In genomic region chr19:5925311-5925855, GRCm38 (mm10) we compare ENCODE assay signal across 8 mouse cellular contexts. TPM values are rescaled to one million over a fixed set of nuclear protein-coding genes. Genes with fewer than 3 reads are reported as not detected.
DNase-seq lines count a peak whose midpoint lies in the region; ATAC-seq and TF ChIP-seq lines count a peak whose summit lies in the region.

No protein-coding gene starts in this region.

- no peak overlapping the region for H3K9ac ChIP-seq in embryonic facial prominence, embryonic 11.5 days (replicated peaks; ENCODE audit: low read length)
- H3K9ac ChIP-seq in hindbrain, postnatal 0 days (replicated peaks; ENCODE audit: low read length): peak overlapping the region; percentile 52
- peak overlapping the region; percentile 73 for H3K9ac ChIP-seq in midbrain, postnatal 0 days (replicated peaks; ENCODE audit: low read length, poor library complexity, severe bottlenecking)

- ATAC-seq in embryonic facial prominence, embryonic 11.5 days (replicated peaks; ENCODE audit: insufficient number of reproducible peaks, low FRiP score, low TSS enrichment, low read depth): no peak
- ATAC-seq in hindbrain, postnatal 0 days: no peak
- no peak for ATAC-seq in midbrain, postnatal 0 days (ENCODE audit: low FRiP score)

- H3K4me3 ChIP-seq in left cerebral cortex, adult 2 months: peak overlapping the region; percentile 84
- no peak overlapping the region for H3K4me3 ChIP-seq in embryonic facial prominence, embryonic 11.5 days (ENCODE audit: low read depth, low read length)
- peak overlapping the region; percentile 66 for H3K4me3 ChIP-seq in hindbrain, postnatal 0 days (ENCODE audit: low read length)
- peak overlapping the region; percentile 69 for H3K4me3 ChIP-seq in midbrain, postnatal 0 days (ENCODE audit: low read depth, low read length)

- DNase-seq in left cerebral cortex, adult 2 months (ENCODE audit: extremely low spot score in 1 of 2, low spot score in 2 of 2): no peak
- no peak for DNase-seq in left cerebral cortex, adult 18-20 months (ENCODE audit: low spot score in 2 of 2)
- no peak for DNase-seq in embryonic facial prominence, embryonic 11.5 days (ENCODE audit: low spot score)
- no peak for DNase-seq in hindbrain, postnatal 0 days (ENCODE audit: low spot score)
- DNase-seq in midbrain, postnatal 0 days (ENCODE audit: low spot score): no peak
- no peak for DNase-seq in gastrocnemius, postnatal 25 days
- no peak for DNase-seq in thymus, postnatal 10 days (ENCODE audit: low spot score in 2 of 2)
- DNase-seq in spleen, postnatal 10 days (ENCODE audit: low spot score in 2 of 2): no peak

- H3K27me3 ChIP-seq in embryonic facial prominence, embryonic 11.5 days (ENCODE audit: control insufficient read depth, insufficient read depth, low read length): peaks cover 4% of the 10 kb centered on the region; the same call in 1 of the 2 replicates
- no peaks in the 10 kb centered on the region for H3K27me3 ChIP-seq in hindbrain, postnatal 0 days (ENCODE audit: insufficient read depth, low read length)
- no peaks in the 10 kb centered on the region for H3K27me3 ChIP-seq in midbrain, postnatal 0 days (ENCODE audit: insufficient read depth, low read length)

- H3K27ac ChIP-seq in left cerebral cortex, adult 2 months: peak overlapping the region; percentile 57; the same call in 1 of the 2 replicates
- H3K27ac ChIP-seq in embryonic facial prominence, embryonic 11.5 days (replicated peaks; ENCODE audit: low read depth, low read length): no peak overlapping the region
- H3K27ac ChIP-seq in hindbrain, postnatal 0 days: peak overlapping the region; percentile 82
- peak overlapping the region; percentile 26; the same call in 1 of the 2 replicates for H3K27ac ChIP-seq in midbrain, postnatal 0 days (ENCODE audit: low read depth, low read length)

- peak overlapping the region; percentile 98; the same call in 1 of the 2 replicates for H3K4me2 ChIP-seq in embryonic facial prominence, embryonic 11.5 days (ENCODE audit: low read depth, low read length)
- peak overlapping the region; percentile 92 for H3K4me2 ChIP-seq in hindbrain, postnatal 0 days (ENCODE audit: low read depth, low read length)
- H3K4me2 ChIP-seq in midbrain, postnatal 0 days (ENCODE audit: low read depth, low read length, poor library complexity, severe bottlenecking): peak overlapping the region; percentile 71

- H3K4me1 ChIP-seq in embryonic facial prominence, embryonic 11.5 days (ENCODE audit: control insufficient read depth, insufficient read depth, low read length): no peaks in the 10 kb centered on the region; the same call in 1 of the 2 replicates
- H3K4me1 ChIP-seq in hindbrain, postnatal 0 days (ENCODE audit: insufficient read depth, low read length): no peaks in the 10 kb centered on the region
- no peaks in the 10 kb centered on the region; the same call in 1 of the 2 replicates for H3K4me1 ChIP-seq in midbrain, postnatal 0 days (ENCODE audit: insufficient read depth, low read length)

- no peaks in the 10 kb centered on the region for H3K36me3 ChIP-seq in embryonic facial prominence, embryonic 11.5 days (replicated peaks; ENCODE audit: control insufficient read depth, insufficient read depth, low read depth, low read length)
- no peaks in the 10 kb centered on the region for H3K36me3 ChIP-seq in hindbrain, postnatal 0 days (ENCODE audit: insufficient read depth, low read length)
- no peaks in the 10 kb centered on the region for H3K36me3 ChIP-seq in midbrain, postnatal 0 days (ENCODE audit: insufficient read depth, low read length)

- WGBS in embryonic facial prominence, embryonic 11.5 days: 38% methylated on average over 11 of the region's 11 CpGs
- WGBS in hindbrain, postnatal 0 days: 25% methylated on average over 11 of the region's 11 CpGs
- 26% methylated on average over 11 of the region's 11 CpGs for WGBS in midbrain, postnatal 0 days

- H3K9me3 ChIP-seq in embryonic facial prominence, embryonic 11.5 days (replicated peaks; ENCODE audit: control insufficient read depth, low read length): no peaks in the 10 kb centered on the region
- no peaks in the 10 kb centered on the region for H3K9me3 ChIP-seq in hindbrain, postnatal 0 days (ENCODE audit: low read length)
- H3K9me3 ChIP-seq in midbrain, postnatal 0 days (ENCODE audit: low read length): no peaks in the 10 kb centered on the region

- intact Hi-C loops in left cerebral cortex, adult 2 months (cut with DNase I): loop anchor here (2.0 kb wide), 1 partner anchor 89 kb away; the partner anchor contains the start of gene Capn1

- TF ChIP-seq CTCF in left cerebral cortex, adult 2 months (IDR thresholded peaks at IDR 0.05): no peak
- no peak for TF ChIP-seq CTCF in hindbrain, postnatal 0 days (IDR thresholded peaks at IDR 0.05; ENCODE audit: low read depth)
- TF ChIP-seq CTCF in midbrain, postnatal 0 days (IDR thresholded peaks at IDR 0.05): no peak

RNA-seq across cellular contexts. Expression of gene Cdc42ep2, which starts 0.8 kb away (rescaled TPM):
- 1 to 10 TPM; 4.7 to 4.9 TPM for total RNA-seq in left cerebral cortex, adult 2 months (2021)
- 1 to 10 TPM; 4.7 to 5.4 TPM for total RNA-seq in left cerebral cortex, adult 18-20 months (2021)
- polyA plus RNA-seq in embryonic facial prominence, embryonic 11.5 days (2014; fragmentation: Nextera tagmentation; extraction: Ambion mirVana): 2.4 and 2.7 TPM in 2 replicates
- total RNA-seq in hindbrain, postnatal 0 days (2014; rRNA removed): 22.0 and 28.0 TPM in 2 replicates
- polyA plus RNA-seq in hindbrain, postnatal 0 days (2015; fragmentation: Nextera tagmentation; extraction: Ambion mirVana): 17.4 and 18.0 TPM in 2 replicates
- total RNA-seq in midbrain, postnatal 0 days (2014; rRNA removed): 20.6 and 28.4 TPM in 2 replicates
- 19.2 and 20.9 TPM in 2 replicates for polyA plus RNA-seq in midbrain, postnatal 0 days (2015; fragmentation: Nextera tagmentation; extraction: Ambion mirVana)
- 10 to 100 TPM; 12.0 to 13.0 TPM for total RNA-seq in gastrocnemius, postnatal 25 days (2021)

RNA-seq across cellular contexts. Expression of gene Dpf2, which starts 12.6 kb away (rescaled TPM):
- total RNA-seq in left cerebral cortex, adult 2 months (2021): 100 to 1,000 TPM in 1 of 2 experiments, 10 to 100 TPM in 1; 94.8 to 100 TPM
- 100 to 1,000 TPM in 1 of 2 experiments, 10 to 100 TPM in 1; 90.1 to 102 TPM for total RNA-seq in left cerebral cortex, adult 18-20 months (2021)
- polyA plus RNA-seq in embryonic facial prominence, embryonic 11.5 days (2014; fragmentation: Nextera tagmentation; extraction: Ambion mirVana): 202 and 213 TPM in 2 replicates
- total RNA-seq in hindbrain, postnatal 0 days (2014; rRNA removed): 61.7 and 77.4 TPM in 2 replicates
- 69.5 and 70.2 TPM in 2 replicates for polyA plus RNA-seq in hindbrain, postnatal 0 days (2015; fragmentation: Nextera tagmentation; extraction: Ambion mirVana)
- 52.9 and 84.7 TPM in 2 replicates for total RNA-seq in midbrain, postnatal 0 days (2014; rRNA removed)
- 57.7 and 61.0 TPM in 2 replicates for polyA plus RNA-seq in midbrain, postnatal 0 days (2015; fragmentation: Nextera tagmentation; extraction: Ambion mirVana)
- 10 to 100 TPM; 80.6 to 83.5 TPM for total RNA-seq in gastrocnemius, postnatal 25 days (2021)

RNA-seq across cellular contexts. Expression of gene Tigd3, which starts 31.4 kb away (rescaled TPM):
- 1 to 10 TPM; 4.3 to 4.7 TPM for total RNA-seq in left cerebral cortex, adult 2 months (2021)
- total RNA-seq in left cerebral cortex, adult 18-20 months (2021): 1 to 10 TPM; 4.1 to 4.2 TPM
- 4.0 and 4.3 TPM in 2 replicates for polyA plus RNA-seq in embryonic facial prominence, embryonic 11.5 days (2014; fragmentation: Nextera tagmentation; extraction: Ambion mirVana)
- 7.5 and 10.1 TPM in 2 replicates for total RNA-seq in hindbrain, postnatal 0 days (2014; rRNA removed)
- polyA plus RNA-seq in hindbrain, postnatal 0 days (2015; fragmentation: Nextera tagmentation; extraction: Ambion mirVana): 7.1 and 7.5 TPM in 2 replicates
- total RNA-seq in midbrain, postnatal 0 days (2014; rRNA removed): 9.0 and 11.4 TPM in 2 replicates
- polyA plus RNA-seq in midbrain, postnatal 0 days (2015; fragmentation: Nextera tagmentation; extraction: Ambion mirVana): 10.6 and 10.9 TPM in 2 replicates
- total RNA-seq in gastrocnemius, postnatal 25 days (2021): under 1 TPM; 0.15 to 0.35 TPM

RNA-seq across cellular contexts. Expression of gene Pola2, which starts 38.6 kb away (rescaled TPM):
- total RNA-seq in left cerebral cortex, adult 2 months (2021): 1 to 10 TPM; 5.0 to 6.4 TPM
- total RNA-seq in left cerebral cortex, adult 18-20 months (2021): 1 to 10 TPM; 4.9 to 5.0 TPM
- 91.0 and 97.6 TPM in 2 replicates for polyA plus RNA-seq in embryonic facial prominence, embryonic 11.5 days (2014; fragmentation: Nextera tagmentation; extraction: Ambion mirVana)
- total RNA-seq in hindbrain, postnatal 0 days (2014; rRNA removed): 23.4 and 28.9 TPM in 2 replicates
- polyA plus RNA-seq in hindbrain, postnatal 0 days (2015; fragmentation: Nextera tagmentation; extraction: Ambion mirVana): 19.5 and 21.5 TPM in 2 replicates
- total RNA-seq in midbrain, postnatal 0 days (2014; rRNA removed): 17.8 and 21.6 TPM in 2 replicates
- polyA plus RNA-seq in midbrain, postnatal 0 days (2015; fragmentation: Nextera tagmentation; extraction: Ambion mirVana): 16.7 and 16.9 TPM in 2 replicates
- total RNA-seq in gastrocnemius, postnatal 25 days (2021): 10 to 100 TPM in 1 of 2 experiments, 1 to 10 TPM in 1; 9.2 to 10.8 TPM

RNA-seq across cellular contexts. Expression of gene Slc25a45, which starts 47.8 kb away (rescaled TPM):
- total RNA-seq in left cerebral cortex, adult 2 months (2021): 1 to 10 TPM; 2.5 to 2.7 TPM
- 1 to 10 TPM; 2.3 to 3.2 TPM for total RNA-seq in left cerebral cortex, adult 18-20 months (2021)
- polyA plus RNA-seq in embryonic facial prominence, embryonic 11.5 days (2014; fragmentation: Nextera tagmentation; extraction: Ambion mirVana): 0.87 and 1.1 TPM in 2 replicates
- total RNA-seq in hindbrain, postnatal 0 days (2014; rRNA removed): 2.1 and 6.0 TPM in 2 replicates
- 1.8 and 2.8 TPM in 2 replicates for polyA plus RNA-seq in hindbrain, postnatal 0 days (2015; fragmentation: Nextera tagmentation; extraction: Ambion mirVana)
- total RNA-seq in midbrain, postnatal 0 days (2014; rRNA removed): 3.7 and 4.8 TPM in 2 replicates
- polyA plus RNA-seq in midbrain, postnatal 0 days (2015; fragmentation: Nextera tagmentation; extraction: Ambion mirVana): 2.1 and 2.7 TPM in 2 replicates
- total RNA-seq in gastrocnemius, postnatal 25 days (2021): 1 to 10 TPM in 1 of 2 experiments, under 1 TPM in 1; 0.59 to 1.3 TPM
